Comparison of ENCODE assay signal across 8 mouse cellular contexts in genomic region chr7:30170283-30170951, GRCm38 (mm10). TPM values are rescaled to one million over a fixed set of nuclear protein-coding genes. Genes with fewer than 3 reads are reported as not detected.
DNase-seq lines count a peak whose midpoint lies in the region; ATAC-seq and TF ChIP-seq lines count a peak whose summit lies in the region.

No protein-coding gene starts in this region.

- no peaks in the 10 kb centered on the region for H3K36me3 ChIP-seq in kidney, adult 2 months (ENCODE audit: control insufficient read depth, insufficient read depth, low read length)
- peaks cover 25% of the 10 kb centered on the region for H3K36me3 ChIP-seq in hindbrain, embryonic 13.5 days
- H3K36me3 ChIP-seq in midbrain, embryonic 14.5 days (ENCODE audit: control insufficient read depth, insufficient read depth, low read length): peaks cover 17% of the 10 kb centered on the region

- H3K9me3 ChIP-seq in hindbrain, embryonic 13.5 days: peaks cover 10% of the 10 kb centered on the region; the same call in 1 of the 2 replicates
- peaks cover 18% of the 10 kb centered on the region for H3K9me3 ChIP-seq in midbrain, embryonic 14.5 days (ENCODE audit: control insufficient read depth, low read length)

- H3K4me3 ChIP-seq in kidney, adult 2 months (ENCODE audit: insufficient read depth, low read depth, low read length): peak overlapping the region; percentile 70
- peak overlapping the region; percentile 95 for H3K4me3 ChIP-seq in bone marrow macrophage, adult 2 months (ENCODE audit: insufficient read depth, low read length)
- H3K4me3 ChIP-seq in hindbrain, embryonic 13.5 days: peak overlapping the region; percentile 62
- peak overlapping the region; percentile 72 for H3K4me3 ChIP-seq in midbrain, embryonic 14.5 days (replicated peaks; ENCODE audit: low read depth, low read length)

- peaks cover 6% of the 10 kb centered on the region; the same call in 1 of the 2 replicates for H3K4me1 ChIP-seq in kidney, adult 2 months (ENCODE audit: control insufficient read depth, insufficient read depth, low read length)
- H3K4me1 ChIP-seq in bone marrow macrophage, adult 2 months (ENCODE audit: control insufficient read depth, insufficient read depth, low read length): peaks cover 5% of the 10 kb centered on the region; the same call in 1 of the 2 replicates
- H3K4me1 ChIP-seq in hindbrain, embryonic 13.5 days (replicated peaks): peaks cover 28% of the 10 kb centered on the region
- H3K4me1 ChIP-seq in midbrain, embryonic 14.5 days (ENCODE audit: control insufficient read depth, insufficient read depth, low read length): peaks cover 16% of the 10 kb centered on the region

- peak overlapping the region; percentile 77 for H3K4me2 ChIP-seq in hindbrain, embryonic 13.5 days
- peak overlapping the region; percentile 77 for H3K4me2 ChIP-seq in midbrain, embryonic 14.5 days (ENCODE audit: low read length)

- DNase-seq in kidney, adult 2 months: no peak
- DNase-seq in kidney, adult 8-10 months: no peak
- peak; percentile 11 for DNase-seq in midbrain, embryonic 14.5 days
- DNase-seq in adrenal gland, postnatal 4 days (ENCODE audit: low spot score in 2 of 2): no peak
- DNase-seq in frontal cortex, postnatal 10 days (ENCODE audit: low spot score in 2 of 2): no peak
- no peak for DNase-seq in thymus, postnatal 0 days (ENCODE audit: low spot score)

- TF ChIP-seq POLR2A in kidney, adult 2 months (IDR thresholded peaks at IDR 0.05; ENCODE audit: low read depth, low read length): no peak
- TF ChIP-seq POLR2A in bone marrow macrophage, adult 2 months (IDR thresholded peaks at IDR 0.05; ENCODE audit: borderline replicate concordance, low read depth, low read length): no peak

- peak; percentile 50 for ATAC-seq in hindbrain, embryonic 13.5 days (ENCODE audit: low FRiP score)
- peak; percentile 2; the same call in 1 of the 2 replicates for ATAC-seq in midbrain, embryonic 14.5 days (ENCODE audit: low FRiP score, low TSS enrichment)

- 11% methylated on average over 11 of the region's 11 CpGs for WGBS in kidney, adult 2 months
- 29% methylated on average over 11 of the region's 11 CpGs for WGBS in hindbrain, embryonic 13.5 days
- WGBS in midbrain, embryonic 14.5 days: 29% methylated on average over 11 of the region's 11 CpGs

- TF ChIP-seq CTCF in kidney, adult 2 months (conservative IDR thresholded peaks at IDR 0.05; ENCODE audit: insufficient read depth, insufficient read length, low read depth, low read length): no peak
- no peak for TF ChIP-seq CTCF in bone marrow macrophage, adult 2 months (IDR thresholded peaks at IDR 0.05; ENCODE audit: low read depth, low read length)

- H3K9ac ChIP-seq in hindbrain, embryonic 13.5 days: peak overlapping the region; percentile 79
- peak overlapping the region; percentile 92 for H3K9ac ChIP-seq in midbrain, embryonic 14.5 days (replicated peaks; ENCODE audit: low read length)

- H3K27ac ChIP-seq in kidney, adult 2 months (ENCODE audit: insufficient read depth, low read depth, low read length): peak overlapping the region; percentile 86
- no peak overlapping the region for H3K27ac ChIP-seq in bone marrow macrophage, adult 2 months (ENCODE audit: insufficient read depth, low read depth, low read length)
- peak overlapping the region; percentile 92 for H3K27ac ChIP-seq in hindbrain, embryonic 13.5 days
- peak overlapping the region; percentile 95 for H3K27ac ChIP-seq in midbrain, embryonic 14.5 days (replicated peaks; ENCODE audit: low read depth, low read length)

- H3K27me3 ChIP-seq in kidney, adult 2 months (replicated peaks; ENCODE audit: control insufficient read depth, insufficient read depth, low read length): no peaks in the 10 kb centered on the region
- no peaks in the 10 kb centered on the region for H3K27me3 ChIP-seq in hindbrain, embryonic 13.5 days
- H3K27me3 ChIP-seq in midbrain, embryonic 14.5 days (ENCODE audit: control insufficient read depth, insufficient read depth, low read length): no peaks in the 10 kb centered on the region

RNA-seq across cellular contexts. Expression of gene Zfp146, which starts 0.9 kb away (rescaled TPM):
- polyA plus RNA-seq in kidney, adult 2 months (2012; rRNA removed): 11.1 and 11.8 TPM in 2 replicates
- 19.9 and 22.9 TPM in 2 replicates for polyA plus RNA-seq in bone marrow macrophage, adult 2 months (2012; ENCODE audit: insufficient read depth, insufficient read length, missing spikeins)
- 17.5 and 18.6 TPM in 2 replicates for polyA plus RNA-seq in hindbrain, embryonic 13.5 days (2015; fragmentation: Nextera tagmentation; extraction: Ambion mirVana)
- 18.5 and 19.7 TPM in 2 replicates for polyA plus RNA-seq in midbrain, embryonic 14.5 days (2014; fragmentation: Nextera tagmentation; extraction: Ambion mirVana)
- total RNA-seq in adrenal gland, postnatal 4 days (2021): 10 to 100 TPM; 77.4 to 83.3 TPM
- 7.6 and 9.6 TPM in 2 replicates for polyA plus RNA-seq in thymus, postnatal 0 days (2015; fragmentation: Nextera tagmentation; extraction: Ambion mirVana)

RNA-seq across cellular contexts. Expression of gene Cox7a1, which starts 13.5 kb away (rescaled TPM):
- 76.0 and 141 TPM in 2 replicates for polyA plus RNA-seq in kidney, adult 2 months (2012; rRNA removed)
- 8.0 and 14.3 TPM in 2 replicates for polyA plus RNA-seq in bone marrow macrophage, adult 2 months (2012; ENCODE audit: insufficient read depth, insufficient read length, missing spikeins)
- polyA plus RNA-seq in hindbrain, embryonic 13.5 days (2015; fragmentation: Nextera tagmentation; extraction: Ambion mirVana): 4.5 and 8.0 TPM in 2 replicates
- 5.5 TPM in 2 replicates for polyA plus RNA-seq in midbrain, embryonic 14.5 days (2014; fragmentation: Nextera tagmentation; extraction: Ambion mirVana)
- 100 to 1,000 TPM; 176 to 250 TPM for total RNA-seq in adrenal gland, postnatal 4 days (2021)
- polyA plus RNA-seq in thymus, postnatal 0 days (2015; fragmentation: Nextera tagmentation; extraction: Ambion mirVana): 9.2 and 11.6 TPM in 2 replicates

RNA-seq across cellular contexts. Expression of gene Capns1, which starts 28.2 kb away (rescaled TPM):
- 724 and 781 TPM in 2 replicates for polyA plus RNA-seq in kidney, adult 2 months (2012; rRNA removed)
- polyA plus RNA-seq in bone marrow macrophage, adult 2 months (2012; ENCODE audit: insufficient read depth, insufficient read length, missing spikeins): 501 and 572 TPM in 2 replicates
- 68.1 and 78.1 TPM in 2 replicates for polyA plus RNA-seq in hindbrain, embryonic 13.5 days (2015; fragmentation: Nextera tagmentation; extraction: Ambion mirVana)
- polyA plus RNA-seq in midbrain, embryonic 14.5 days (2014; fragmentation: Nextera tagmentation; extraction: Ambion mirVana): 53.0 and 70.5 TPM in 2 replicates
- 100 to 1,000 TPM; 418 to 431 TPM for total RNA-seq in adrenal gland, postnatal 4 days (2021)
- 66.9 and 76.2 TPM in 2 replicates for polyA plus RNA-seq in thymus, postnatal 0 days (2015; fragmentation: Nextera tagmentation; extraction: Ambion mirVana)

RNA-seq across cellular contexts. Expression of gene Zfp382, which starts 48.7 kb away (rescaled TPM):
- 0.64 and 1.4 TPM in 2 replicates for polyA plus RNA-seq in kidney, adult 2 months (2012; rRNA removed)
- 7.7 and 8.9 TPM in 2 replicates for polyA plus RNA-seq in bone marrow macrophage, adult 2 months (2012; ENCODE audit: insufficient read depth, insufficient read length, missing spikeins)
- polyA plus RNA-seq in hindbrain, embryonic 13.5 days (2015; fragmentation: Nextera tagmentation; extraction: Ambion mirVana): 17.5 and 19.8 TPM in 2 replicates
- 10.7 and 11.7 TPM in 2 replicates for polyA plus RNA-seq in midbrain, embryonic 14.5 days (2014; fragmentation: Nextera tagmentation; extraction: Ambion mirVana)
- total RNA-seq in adrenal gland, postnatal 4 days (2021): 10 to 100 TPM in 1 of 2 experiments, 1 to 10 TPM in 1; 8.0 to 10.2 TPM
- 10.9 and 13.6 TPM in 2 replicates for polyA plus RNA-seq in thymus, postnatal 0 days (2015; fragmentation: Nextera tagmentation; extraction: Ambion mirVana)
